Mouse (Mus musculus) skeletal muscle tissue, adult 2 months (tissue): ENCODE measurements at regions not wholly inside any gene's neighbourhood (a gene's known extent, or its start where the extent isn't known, plus 50 kb on each side); places are given as distances from the start of the nearest gene placed in this dataset.

Experiments
- DNase-seq: peaks from one replicate; pipeline ENCODE4 v3.0.0-alpha.2; 2012; ENCODE audit warnings: low read depth, low spot score

- no peak for DNase-seq
Observed at GRCm38 (mm10) chr12:91986448-91986847, 137.5 kb upstream of the Sel1l start.

DNA sequence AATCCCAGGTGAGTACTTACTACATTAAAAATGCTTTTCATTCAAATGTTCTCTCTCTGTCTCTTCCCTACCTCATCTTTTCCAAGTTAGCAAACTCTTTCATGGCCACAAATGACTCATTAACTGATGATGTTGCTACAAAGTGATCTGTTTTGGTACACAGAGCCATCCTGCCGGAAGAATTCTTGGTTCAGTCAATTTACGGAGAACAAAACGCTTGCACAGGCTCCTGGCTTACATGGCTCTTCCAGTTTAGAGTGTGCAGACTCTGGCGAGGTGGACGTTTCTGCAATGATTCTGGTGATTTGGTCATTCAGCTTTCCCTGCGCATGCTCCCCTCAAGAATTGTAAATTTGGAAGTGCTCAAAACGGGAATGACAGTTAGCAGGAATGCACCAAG is 131.4 kb upstream of the Sel1l start:
- no peak for DNase-seq

DNA sequence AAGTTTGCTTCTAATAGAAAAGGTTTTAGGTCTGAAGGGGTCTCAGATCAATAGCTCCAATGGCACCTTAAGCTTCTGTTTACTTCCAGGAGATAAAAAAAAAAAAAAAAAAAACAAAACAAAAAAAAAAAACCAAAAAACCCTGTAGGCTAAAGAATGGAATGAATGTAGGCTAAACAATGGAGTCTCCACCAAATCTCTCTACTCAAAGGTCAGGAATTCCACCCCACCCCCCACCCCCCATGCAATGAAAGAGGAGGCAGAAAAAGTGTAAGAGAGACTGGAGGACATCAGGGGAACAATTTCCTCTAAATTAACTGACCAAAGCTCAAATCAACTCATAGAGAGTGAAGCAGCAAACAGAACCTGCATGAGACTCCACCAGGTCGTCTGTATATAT is 122.1 kb upstream of the Sel1l start:
- DNase-seq = no peak

- no peak for DNase-seq
Observed at GRCm38 (mm10) chr12:91965937-91966336, 117.0 kb upstream of the Sel1l start.

- no peak for DNase-seq
Observed at GRCm38 (mm10) chr12:91963239-91963638, 114.3 kb upstream of the Sel1l start.

- no peak for DNase-seq
Observed at GRCm38 (mm10) chr12:91958086-91958485, 109.1 kb upstream of the Sel1l start.

DNA sequence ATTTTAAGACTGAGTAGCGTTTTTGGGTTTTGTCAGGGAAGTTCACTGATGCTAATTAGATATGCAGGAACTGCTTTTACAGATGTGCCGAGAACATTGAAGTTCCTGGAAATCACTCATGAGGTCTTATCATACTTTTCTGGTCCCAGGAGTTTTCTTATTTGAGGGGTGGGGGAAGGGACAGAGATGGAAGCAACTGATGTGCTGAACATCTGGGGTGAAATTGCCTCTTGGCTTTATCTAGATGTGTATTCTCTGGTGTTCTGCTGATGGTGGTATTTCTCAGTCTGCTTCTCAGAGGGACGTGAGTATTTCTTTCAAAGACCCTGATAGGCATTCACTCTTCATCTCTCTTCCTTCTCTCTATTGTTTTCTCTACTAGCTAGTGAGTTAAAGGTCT is 107.5 kb upstream of the Sel1l start:
- DNase-seq = no peak

GRCm38 (mm10) chr12:91948602-91949167 is 99.7 kb upstream of the Sel1l start:
- DNase-seq = no peak

DNA sequence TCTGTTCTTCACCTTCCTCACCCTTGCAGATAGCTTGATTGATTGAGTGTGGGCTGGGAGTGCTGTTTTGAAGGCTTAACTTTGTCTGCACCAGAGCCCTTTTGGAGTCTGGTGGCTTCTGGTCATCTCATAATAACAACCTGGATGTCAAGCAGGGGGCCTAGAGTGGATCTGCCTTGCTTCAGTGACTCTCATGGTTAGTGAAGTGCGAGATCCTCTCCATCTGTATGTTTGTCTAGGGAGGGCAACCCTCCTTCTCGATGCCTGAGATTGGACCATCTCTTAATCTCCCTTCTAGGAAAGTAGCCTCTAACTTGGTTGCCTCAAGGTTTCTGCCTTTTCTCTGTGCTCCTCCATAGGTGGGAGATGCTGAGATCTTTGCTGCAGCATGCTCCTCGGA is 99.0 kb upstream of the Sel1l start:
- no peak for DNase-seq

GRCm38 (mm10) chr12:91946541-91946940 is 97.6 kb upstream of the Sel1l start:
- no peak for DNase-seq

- no peak for DNase-seq
Observed at GRCm38 (mm10) chr12:91932490-91933361, 83.8 kb upstream of the Sel1l start.

GRCm38 (mm10) chr12:91931586-91931985 is 82.6 kb upstream of the Sel1l start:
- no peak for DNase-seq

- DNase-seq = no peak
Observed at GRCm38 (mm10) chr12:91929386-91930054, 80.6 kb upstream of the Sel1l start.

DNA sequence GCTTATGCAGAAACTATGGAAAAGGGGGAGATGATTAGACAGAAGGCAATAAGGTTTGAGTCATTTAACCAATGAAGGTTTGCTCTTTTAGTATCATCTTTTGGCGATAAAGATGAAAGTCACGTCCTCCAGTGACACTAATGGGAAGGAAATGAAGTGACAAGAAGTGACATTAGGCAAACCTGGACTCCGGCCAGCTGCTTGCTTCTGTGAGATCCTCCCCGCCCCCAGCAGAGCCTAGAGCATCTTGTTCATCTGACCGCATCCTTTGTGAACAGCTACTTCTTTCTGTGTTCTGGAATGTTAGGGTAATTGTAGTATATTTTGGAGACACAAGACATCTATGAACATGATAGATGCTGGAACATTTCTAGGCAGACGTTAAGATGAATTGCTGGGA is 78.6 kb upstream of the Sel1l start:
- DNase-seq = no peak

GRCm38 (mm10) chr12:91915486-91915885 is 66.5 kb upstream of the Sel1l start:
- DNase-seq = no peak

DNA sequence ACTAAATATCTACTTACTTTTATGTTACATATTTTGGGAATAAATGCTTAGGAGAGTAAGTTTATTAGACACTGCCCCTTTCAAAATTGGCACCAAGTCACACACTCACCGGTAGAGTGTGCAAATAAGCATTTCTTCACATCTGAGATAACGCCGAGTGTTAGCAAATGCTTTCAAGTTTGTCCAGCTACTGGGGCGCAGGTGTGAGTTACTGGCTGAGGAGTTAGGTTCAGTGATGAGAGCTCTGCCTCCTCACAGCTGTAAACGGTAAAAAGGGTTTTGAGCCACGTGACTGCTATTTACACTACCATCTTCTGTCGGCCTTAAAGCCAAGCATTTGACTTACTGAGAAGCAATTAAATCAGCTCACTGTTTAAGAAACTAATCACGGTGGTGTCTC is 61.6 kb upstream of the Sel1l start:
- DNase-seq = no peak
